Mouse (Mus musculus): ENCODE measurements around the gene Tiprl.

DNA sequence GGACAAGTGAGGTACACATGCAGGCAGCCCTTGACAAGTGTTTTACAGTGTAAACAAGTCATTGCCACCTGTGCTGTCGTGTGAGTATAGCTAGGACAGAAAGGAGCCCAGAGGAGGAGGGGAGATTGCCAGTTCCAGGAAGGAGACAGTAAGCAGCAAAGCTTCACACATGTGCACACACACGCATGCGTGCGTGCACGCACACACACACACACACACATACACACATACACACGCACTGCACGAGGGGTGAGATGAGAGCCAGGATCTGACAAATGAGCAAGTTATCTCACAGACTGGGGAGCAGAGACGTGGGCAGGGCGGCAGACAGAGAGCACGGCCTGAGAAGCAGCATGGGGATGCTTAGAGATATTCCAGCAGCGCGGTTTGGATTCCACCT, 50.3 kb downstream of the Tiprl start:
- TF ChIP-seq CTCF (IDR thresholded peaks at IDR 0.05; ENCODE audit: control insufficient read depth, insufficient read depth, insufficient replicate concordance, low read depth, low read length) (no peak), POLR2A (IDR thresholded peaks at IDR 0.05; ENCODE audit: control insufficient read depth, low read depth, low read length) (no peak)
